ENCODE assay signal across 23 mouse cellular contexts in genomic region chr12:81994911-81995667, GRCm38 (mm10).
DNase-seq lines count a peak whose midpoint lies in the region; ATAC-seq lines count a peak whose summit lies in the region.
"Had no signal": no experiment of that assay in that cellular context is flagged by ENCODE, and none has a peak within 500 bp of the region (broad histone marks: within the 10 kb centered on the region; RNA-seq: fewer than 3 reads in every experiment).

No protein-coding gene starts in this region.

- 0 out of 2 replicates have a peak, but pooled peaks cover 5% of the 10 kb centered on the region for H3K4me1 ChIP-seq in kidney, embryonic 16.5 days (ENCODE audit: insufficient read depth, low read length)
- H3K4me1 ChIP-seq in intestine, embryonic 16.5 days (ENCODE audit: control insufficient read depth, insufficient read depth, low read length): peaks cover 5% of the 10 kb centered on the region; the same call in 1 of the 2 replicates
- H3K4me1 ChIP-seq in neural tube, embryonic 15.5 days: no peaks in the 10 kb centered on the region
- H3K4me1 ChIP-seq: embryonic facial prominence, embryonic 13.5 days; limb, embryonic 12.5 days; lung, embryonic 15.5 days; midbrain, embryonic 12.5 days; neural tube, embryonic 12.5 days had no signal

- ATAC-seq in cerebellum, adult (ENCODE audit: insufficient number of reproducible peaks, low FRiP score, low TSS enrichment): peak; percentile 45; the same call in 1 of the 2 replicates
- peak; percentile 49; the same call in 1 of the 2 replicates for ATAC-seq in kidney, embryonic 16.5 days (ENCODE audit: low FRiP score, low TSS enrichment)
- ATAC-seq in intestine, embryonic 16.5 days: no peak
- no peak for ATAC-seq in neural tube, embryonic 15.5 days (ENCODE audit: low FRiP score)
- ATAC-seq: forebrain, embryonic 14.5 days; inflammation-experienced regulatory T-cells, adult 6 months had no signal

- no peaks in the 10 kb centered on the region for H3K27me3 ChIP-seq in kidney, embryonic 16.5 days (ENCODE audit: insufficient read depth, low read length)
- H3K27me3 ChIP-seq in intestine, embryonic 16.5 days (replicated peaks; ENCODE audit: control insufficient read depth, insufficient read depth, low read length): no peaks in the 10 kb centered on the region
- H3K27me3 ChIP-seq in neural tube, embryonic 15.5 days (replicated peaks): no peaks in the 10 kb centered on the region
- H3K27me3 ChIP-seq: embryonic facial prominence, embryonic 13.5 days; limb, embryonic 12.5 days; lung, embryonic 15.5 days; midbrain, embryonic 12.5 days; neural tube, embryonic 12.5 days had no signal

- H3K9ac ChIP-seq in kidney, embryonic 16.5 days (replicated peaks; ENCODE audit: low read length): no peak overlapping the region
- no peak overlapping the region for H3K9ac ChIP-seq in intestine, embryonic 16.5 days (ENCODE audit: low read depth, low read length)
- H3K9ac ChIP-seq in neural tube, embryonic 15.5 days (replicated peaks): no peak overlapping the region
- H3K9ac ChIP-seq: embryonic facial prominence, embryonic 13.5 days; limb, embryonic 12.5 days; liver, embryonic 14.5 days; lung, embryonic 15.5 days; midbrain, embryonic 12.5 days; neural tube, embryonic 12.5 days had no signal

- peaks cover 38% of the 10 kb centered on the region for H3K36me3 ChIP-seq in kidney, embryonic 16.5 days (ENCODE audit: insufficient read depth, low read length)
- peaks cover 14% of the 10 kb centered on the region; the same call in 1 of the 2 replicates for H3K36me3 ChIP-seq in intestine, embryonic 16.5 days (ENCODE audit: control insufficient read depth, insufficient read depth, low read length)
- peaks cover 54% of the 10 kb centered on the region for H3K36me3 ChIP-seq in neural tube, embryonic 15.5 days
- H3K36me3 ChIP-seq: G1E had no signal

- no peak for DNase-seq in cerebellum, postnatal 4 days (ENCODE audit: low spot score in 2 of 2)
- peak; percentile 92 for DNase-seq in heart, adult 11 months
- DNase-seq in heart, adult 8-10 months (ENCODE audit: low spot score): no peak
- DNase-seq in kidney, adult 8-10 months: no peak
- DNase-seq: adrenal gland, postnatal 25 days; gastrocnemius, postnatal 36 days; right cerebral cortex, adult 18-20 months; thymus, adult 18-20 months; thymus, postnatal 4 days had no signal

- no peak overlapping the region for H3K27ac ChIP-seq in kidney, embryonic 16.5 days (ENCODE audit: low read length)
- H3K27ac ChIP-seq in intestine, embryonic 16.5 days (ENCODE audit: low read length): peak overlapping the region; percentile 53; the same call in 1 of the 2 replicates
- H3K27ac ChIP-seq in neural tube, embryonic 15.5 days (replicated peaks): no peak overlapping the region
- H3K27ac ChIP-seq: embryonic facial prominence, embryonic 13.5 days; kidney, postnatal 0 days; limb, embryonic 12.5 days; liver, embryonic 14.5 days; lung, embryonic 15.5 days; midbrain, embryonic 12.5 days; neural tube, embryonic 12.5 days had no signal

- no peak overlapping the region for H3K4me2 ChIP-seq in kidney, embryonic 16.5 days (replicated peaks; ENCODE audit: low read depth, low read length)
- H3K4me2 ChIP-seq in intestine, embryonic 16.5 days (ENCODE audit: low read depth, low read length): no peak overlapping the region
- no peak overlapping the region for H3K4me2 ChIP-seq in neural tube, embryonic 15.5 days
- H3K4me2 ChIP-seq: embryonic facial prominence, embryonic 13.5 days; limb, embryonic 12.5 days; lung, embryonic 15.5 days; midbrain, embryonic 12.5 days; neural tube, embryonic 12.5 days had no signal

- no peak overlapping the region for H3K4me3 ChIP-seq in kidney, embryonic 16.5 days (ENCODE audit: low read length)
- H3K4me3 ChIP-seq in intestine, embryonic 16.5 days (ENCODE audit: low read length): no peak overlapping the region
- no peak overlapping the region for H3K4me3 ChIP-seq in neural tube, embryonic 15.5 days (replicated peaks)
- H3K4me3 ChIP-seq: embryonic facial prominence, embryonic 13.5 days; limb, embryonic 12.5 days; lung, embryonic 15.5 days; midbrain, embryonic 12.5 days; neural tube, embryonic 12.5 days had no signal

- no peaks in the 10 kb centered on the region for H3K9me3 ChIP-seq in kidney, embryonic 16.5 days (ENCODE audit: low read length)
- no peaks in the 10 kb centered on the region for H3K9me3 ChIP-seq in intestine, embryonic 16.5 days (ENCODE audit: control insufficient read depth, low read length)
- H3K9me3 ChIP-seq in neural tube, embryonic 15.5 days (replicated peaks): no peaks in the 10 kb centered on the region
- H3K9me3 ChIP-seq: embryonic facial prominence, embryonic 13.5 days; G1E; limb, embryonic 12.5 days; lung, embryonic 15.5 days; midbrain, embryonic 12.5 days; neural tube, embryonic 12.5 days had no signal

- 84% methylated on average over 20 of the region's 20 CpGs for WGBS in kidney, embryonic 16.5 days
- WGBS in intestine, embryonic 16.5 days: 75% methylated on average over 20 of the region's 20 CpGs
- 94% methylated on average over 20 of the region's 20 CpGs for whole genome bisulfite sequencing in neural tube, embryonic 15.5 days

Comparison
In these comparisons a context has a peak if more than half of its experiments do, and no peak if none do; other contexts are left out.
1. ATAC-seq: peak in cerebellum, adult (single experiment) and kidney, embryonic 16.5 days (single experiment); none in intestine, embryonic 16.5 days (single experiment) and neural tube, embryonic 15.5 days (single experiment).